Mouse (Mus musculus): ENCODE results near the gene Mesp2. TPM values are rescaled to one million over a fixed set of nuclear protein-coding genes. Genes with fewer than 3 reads are reported as not detected.

Gene Mesp2
- polyA plus RNA-seq, 1 experiment from 2014 or later = 0.08 TPM

DNA sequence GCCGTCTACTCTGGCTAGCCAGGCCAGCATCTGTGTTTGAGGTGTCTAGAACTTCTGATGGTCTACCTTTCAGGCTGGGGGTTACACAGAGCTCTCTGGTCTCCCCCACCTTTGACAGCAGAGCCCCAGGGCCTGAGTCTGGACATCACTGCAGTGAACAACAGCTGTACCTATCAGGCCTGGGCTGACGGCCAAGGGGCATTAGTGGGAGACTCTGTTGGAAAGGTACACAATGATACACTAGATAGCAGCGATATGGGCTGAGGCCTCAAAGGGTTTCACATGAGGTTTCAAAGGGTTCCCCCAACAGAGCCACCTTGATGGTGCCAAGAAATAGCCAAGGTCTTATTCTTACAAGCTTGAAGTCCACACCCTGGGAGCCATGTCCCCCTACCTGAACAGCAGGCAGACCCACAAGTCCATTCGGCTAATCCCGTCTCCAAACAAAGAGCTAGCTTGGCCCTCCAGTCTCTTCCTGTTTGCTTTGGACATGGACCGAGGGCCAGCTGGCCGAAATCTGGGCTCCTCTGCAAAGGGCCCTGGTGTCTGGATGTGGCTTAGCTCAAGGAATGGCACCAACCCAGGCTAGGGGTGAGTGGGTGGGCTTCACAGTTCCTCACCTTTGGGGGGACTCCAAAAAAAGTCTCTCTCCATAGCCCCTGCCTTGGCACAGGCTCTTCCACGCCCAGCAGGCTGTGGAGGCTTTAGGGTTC is 33.7 kb downstream of the Mesp2 start:
- Histone ChIP-seq H3K9ac (no peak overlapping the region), H3K4me1 (replicated peaks) (peaks cover 31% of the 10 kb centered on the region), H3K4me2 (no peak overlapping the region), H3K27ac (peak overlapping the region; percentile 22; the same call in 1 of the 2 replicates), H3K36me3 (no peaks in the 10 kb centered on the region), H3K9me3 (replicated peaks) (no peaks in the 10 kb centered on the region), H3K27me3 (peaks cover 28% of the 10 kb centered on the region), H3K4me3 (replicated peaks) (no peak overlapping the region)
- 61% methylated on average over 8 of the region's 8 CpGs for WGBS (ENCODE audit: insufficient replicate concordance)
- DNase-seq (no peak), ATAC-seq (ENCODE audit: low read depth) (0 out of 2 replicates have a peak, but pooled peaks have one; percentile 35)

DNA sequence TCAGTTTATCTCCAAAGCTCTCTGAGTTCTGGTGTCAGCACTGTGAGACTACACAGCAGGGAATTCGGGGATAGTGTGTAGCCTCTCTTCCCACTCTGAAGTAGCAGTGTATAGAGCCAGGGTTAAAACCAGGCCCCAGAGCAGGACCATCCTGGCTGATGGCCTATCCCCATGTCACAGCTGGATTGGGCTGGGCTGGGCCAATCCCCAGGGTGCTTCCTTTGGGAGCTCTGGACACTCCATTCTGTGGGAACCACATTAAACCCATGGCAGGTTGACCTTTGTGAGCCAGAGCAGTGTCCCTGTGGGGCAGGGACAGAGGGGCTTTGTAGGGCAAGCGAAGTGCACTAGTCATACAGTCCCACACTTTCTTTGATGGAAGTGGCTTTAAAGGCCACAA is 35.8 kb downstream of the Mesp2 start:
- H3K9ac ChIP-seq = no peak overlapping the region
- 58% methylated on average over 2 of the region's 2 CpGs for WGBS (ENCODE audit: insufficient replicate concordance)
- no peaks in the 10 kb centered on the region for H3K9me3 ChIP-seq (replicated peaks)
- peaks cover 34% of the 10 kb centered on the region for H3K27me3 ChIP-seq
- no peak overlapping the region for H3K4me2 ChIP-seq
- DNase-seq (no peak), ATAC-seq (ENCODE audit: low read depth) (no peak)
- H3K4me1 ChIP-seq (replicated peaks) = peaks cover 31% of the 10 kb centered on the region
- H3K27ac ChIP-seq = no peak overlapping the region
- no peak overlapping the region for H3K4me3 ChIP-seq (replicated peaks)
- H3K36me3 ChIP-seq = no peaks in the 10 kb centered on the region

DNA sequence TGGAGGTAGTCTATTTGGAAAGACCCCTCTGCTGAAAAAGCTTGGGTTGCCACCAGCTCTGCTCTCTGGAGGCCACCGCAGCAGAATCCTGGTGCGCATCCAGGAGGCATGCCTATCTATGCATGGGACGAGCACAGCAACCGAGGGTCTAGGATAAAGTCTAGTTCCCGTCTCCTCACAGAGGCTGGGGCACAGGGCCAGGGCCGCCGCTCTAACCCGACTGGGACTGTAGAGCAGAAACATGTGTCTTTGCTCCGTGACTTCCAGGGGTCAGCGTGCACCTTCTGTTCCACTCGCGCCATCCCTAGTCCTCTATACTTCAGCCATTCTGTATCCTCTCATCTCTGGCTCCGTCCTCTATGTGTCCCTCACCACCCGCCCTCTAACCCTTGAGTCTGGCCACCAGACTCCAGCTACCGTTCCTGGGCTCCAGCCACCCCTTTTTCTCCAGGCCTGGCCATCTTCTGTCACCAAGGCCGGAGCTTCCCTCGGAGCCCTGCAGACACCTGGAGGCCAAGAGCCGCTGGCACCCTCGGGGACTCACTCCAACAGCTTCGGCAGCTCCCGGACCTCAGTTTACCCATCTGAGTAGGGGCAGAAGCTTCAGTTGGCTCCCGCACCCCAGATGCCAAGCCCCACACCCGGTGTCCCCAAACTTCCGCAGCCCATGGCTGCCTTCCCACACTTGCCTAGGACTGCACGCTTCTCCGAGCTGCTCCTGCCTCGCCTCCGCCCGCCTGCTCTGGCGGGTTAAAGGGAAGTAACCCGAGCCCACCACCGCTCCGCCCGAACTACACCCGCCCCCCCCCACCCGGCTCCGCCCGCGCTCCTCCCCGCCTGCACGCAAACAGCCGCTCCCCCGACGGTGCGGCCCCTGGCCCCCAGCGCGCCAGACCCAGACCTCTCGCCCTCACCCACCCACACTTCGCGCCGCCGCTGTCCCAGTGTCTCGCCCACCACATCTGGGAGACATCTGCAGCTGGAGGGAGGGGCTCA is 37.2 kb downstream of the Mesp2 start:
- Histone ChIP-seq H3K9me3 (replicated peaks) (no peaks in the 10 kb centered on the region), H3K4me1 (replicated peaks) (peaks cover 31% of the 10 kb centered on the region), H3K36me3 (no peaks in the 10 kb centered on the region), H3K4me2 (peak overlapping the region; percentile 61), H3K27ac (no peak overlapping the region), H3K27me3 (peaks cover 34% of the 10 kb centered on the region), H3K9ac (peak overlapping the region; percentile 45; the same call in 1 of the 2 replicates), H3K4me3 (replicated peaks) (peak overlapping the region; percentile 46)
- WGBS (ENCODE audit: insufficient replicate concordance) = 8% methylated on average over 50 of the region's 53 CpGs
- peak; percentile 27; the same call in 1 of the 2 replicates for ATAC-seq (ENCODE audit: low read depth)
- no peak for DNase-seq

DNA sequence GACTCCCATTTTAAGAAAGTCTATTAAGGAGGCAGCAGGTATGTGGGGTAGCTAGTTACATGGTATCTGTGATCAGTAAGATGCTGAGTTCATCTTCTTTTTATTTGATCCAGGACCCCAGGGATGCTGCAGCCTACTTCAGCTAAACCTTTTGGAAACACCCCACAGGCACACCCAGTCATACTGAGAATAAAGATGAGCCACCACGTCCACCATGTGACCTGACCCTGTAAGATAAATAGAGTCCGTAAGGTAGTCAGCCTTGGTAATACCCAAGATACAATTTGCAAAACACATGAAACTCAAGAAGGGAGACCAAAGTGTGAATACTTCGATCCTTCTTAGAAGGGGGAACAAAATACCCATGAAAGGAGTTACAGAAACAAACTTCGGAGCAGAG is 45.8 kb downstream of the Mesp2 start:
- Histone ChIP-seq H3K9me3 (replicated peaks) (no peaks in the 10 kb centered on the region), H3K4me2 (no peak overlapping the region)
- WGBS (ENCODE audit: insufficient replicate concordance) = 66% methylated on average over 4 of the region's 4 CpGs

DNA sequence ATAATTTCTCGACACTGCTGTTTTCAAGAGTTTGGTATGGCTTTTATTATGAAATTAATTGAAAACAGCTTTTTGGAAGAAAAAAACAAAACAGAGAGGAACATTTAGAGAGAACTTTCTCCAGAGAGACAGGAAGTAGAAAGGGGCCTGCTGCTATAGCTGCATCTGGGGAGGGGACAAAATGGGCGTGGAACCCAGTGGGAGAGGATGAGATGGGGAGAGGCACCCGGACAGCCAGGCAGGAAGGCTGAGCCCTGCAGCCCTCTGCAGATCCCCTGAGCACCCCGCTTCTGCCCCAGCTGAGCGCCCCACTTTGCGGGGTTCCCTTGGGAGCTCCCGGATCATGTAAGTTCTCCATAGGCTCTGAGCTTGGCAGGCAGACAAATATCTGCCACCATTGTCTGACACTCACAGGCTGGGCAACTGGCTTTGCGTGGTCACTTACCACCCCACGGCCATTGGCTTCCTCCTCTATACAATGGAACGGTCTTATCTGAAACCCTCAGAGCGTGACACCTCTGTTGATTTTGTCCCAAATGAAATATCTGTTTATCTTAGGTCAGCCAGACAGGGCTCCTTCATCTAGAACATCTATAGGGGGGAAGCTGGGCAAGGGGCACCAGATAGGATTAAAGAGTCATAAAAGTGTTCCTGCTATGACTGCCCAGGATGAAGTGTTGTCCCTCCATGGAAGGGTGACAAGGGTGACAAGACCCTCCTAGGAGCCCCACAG is 47.8 kb downstream of the Mesp2 start:
- Histone ChIP-seq H3K27me3 (no peaks in the 10 kb centered on the region), H3K36me3 (no peaks in the 10 kb centered on the region), H3K9me3 (replicated peaks) (no peaks in the 10 kb centered on the region), H3K4me3 (replicated peaks) (no peak overlapping the region), H3K9ac (no peak overlapping the region), H3K27ac (no peak overlapping the region), H3K4me2 (no peak overlapping the region), H3K4me1 (replicated peaks) (peaks cover 15% of the 10 kb centered on the region; the same call in 1 of the 2 replicates)
- DNase-seq = no peak
- 25% methylated on average over 11 of the region's 11 CpGs for WGBS (ENCODE audit: insufficient replicate concordance)
- ATAC-seq (ENCODE audit: low read depth) = no peak

More for the DNA sequence above, 45.8 kb downstream of the Mesp2 start:
- Histone ChIP-seq H3K36me3 (no peaks in the 10 kb centered on the region), H3K4me1 (replicated peaks) (peaks cover 10% of the 10 kb centered on the region; the same call in 1 of the 2 replicates), H3K27me3 (no peaks in the 10 kb centered on the region), H3K27ac (no peak overlapping the region), H3K9ac (no peak overlapping the region), H3K4me3 (replicated peaks) (no peak overlapping the region)
- ATAC-seq (ENCODE audit: low read depth) = no peak
- no peak for DNase-seq

DNA sequence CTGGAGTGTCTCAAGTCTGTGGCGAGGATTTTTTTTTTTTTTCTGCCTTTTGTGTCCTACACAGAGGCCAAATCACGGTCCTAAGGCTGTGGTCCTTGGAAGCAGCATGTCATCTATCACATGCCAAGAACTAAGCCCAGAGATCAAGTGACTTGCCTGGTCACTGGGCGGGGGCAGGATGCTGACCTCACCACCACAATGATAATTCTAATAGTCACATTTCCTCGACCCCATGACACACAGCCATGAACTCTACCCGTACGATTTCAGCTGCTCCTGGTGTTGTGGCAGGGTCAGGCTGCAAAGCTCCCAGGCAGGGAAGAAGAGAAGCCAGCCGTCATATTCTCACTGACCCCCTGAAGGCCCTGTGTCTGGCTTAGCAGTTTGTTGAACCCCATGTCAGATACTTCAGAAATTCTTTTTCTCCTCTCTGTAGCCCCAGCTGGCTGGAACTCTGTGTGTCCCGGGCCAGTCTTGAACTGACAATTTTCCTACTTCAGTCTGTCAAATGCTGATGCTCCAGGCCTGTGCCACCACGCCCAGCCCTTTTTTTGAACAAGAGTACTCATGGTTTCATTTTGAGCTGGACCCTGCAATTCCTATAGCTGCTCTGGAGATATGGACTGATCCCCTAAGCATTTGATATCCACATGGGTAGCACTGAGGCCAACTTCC is 48.6 kb downstream of the Mesp2 start:
- ATAC-seq (ENCODE audit: low read depth) (no peak), DNase-seq (no peak)
- 36% methylated on average over 9 of the region's 9 CpGs for WGBS (ENCODE audit: insufficient replicate concordance)
- Histone ChIP-seq H3K4me2 (no peak overlapping the region), H3K4me3 (replicated peaks) (no peak overlapping the region), H3K9me3 (replicated peaks) (no peaks in the 10 kb centered on the region), H3K27me3 (no peaks in the 10 kb centered on the region), H3K4me1 (replicated peaks) (peaks cover 15% of the 10 kb centered on the region; the same call in 1 of the 2 replicates), H3K36me3 (no peaks in the 10 kb centered on the region), H3K9ac (no peak overlapping the region), H3K27ac (no peak overlapping the region)

DNA sequence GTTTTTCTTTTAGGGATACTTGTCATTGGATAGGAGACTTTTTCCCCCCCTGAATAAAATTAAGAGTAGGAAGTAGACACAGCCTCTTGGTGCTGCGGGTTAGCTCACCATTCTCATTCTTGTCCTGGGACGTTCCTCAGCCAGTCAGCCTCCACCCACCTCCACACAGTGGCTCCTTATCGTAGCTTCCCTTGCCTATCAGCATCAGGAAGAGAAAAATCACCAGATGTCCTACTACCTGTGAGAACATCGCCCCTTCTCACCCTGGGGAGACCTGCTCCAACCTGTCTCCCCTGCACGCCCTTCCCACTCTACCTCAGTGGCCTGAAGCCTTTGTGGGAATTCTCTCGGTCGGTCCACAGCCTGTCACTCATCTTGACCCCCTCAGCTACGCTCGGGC is 50.3 kb downstream of the Mesp2 start, which contains the start of gene Anpep:
Anpep (minus strand) TSS at position 249 of the 400 bp plus-strand sequence.
- H3K27me3 ChIP-seq = no peaks in the 10 kb centered on the region
- no peak within 1 kb of the TSS for H3K4me2 ChIP-seq
- H3K4me1 ChIP-seq (replicated peaks) = peaks cover 15% of the 10 kb centered on the region; the same call in 1 of the 2 replicates
- no peak within 1 kb of the TSS for H3K4me3 ChIP-seq (replicated peaks)
- H3K27ac ChIP-seq = no peak within 1 kb of the TSS
- 52% methylated on average over 9 of the region's 9 CpGs for WGBS (ENCODE audit: insufficient replicate concordance)
- H3K9ac ChIP-seq = no peak within 1 kb of the TSS
- H3K36me3 ChIP-seq = no peaks in the 10 kb centered on the region
- H3K9me3 ChIP-seq (replicated peaks) = no peaks in the 10 kb centered on the region
- no peak for ATAC-seq (ENCODE audit: low read depth)
- DNase-seq = no peak

DNA sequence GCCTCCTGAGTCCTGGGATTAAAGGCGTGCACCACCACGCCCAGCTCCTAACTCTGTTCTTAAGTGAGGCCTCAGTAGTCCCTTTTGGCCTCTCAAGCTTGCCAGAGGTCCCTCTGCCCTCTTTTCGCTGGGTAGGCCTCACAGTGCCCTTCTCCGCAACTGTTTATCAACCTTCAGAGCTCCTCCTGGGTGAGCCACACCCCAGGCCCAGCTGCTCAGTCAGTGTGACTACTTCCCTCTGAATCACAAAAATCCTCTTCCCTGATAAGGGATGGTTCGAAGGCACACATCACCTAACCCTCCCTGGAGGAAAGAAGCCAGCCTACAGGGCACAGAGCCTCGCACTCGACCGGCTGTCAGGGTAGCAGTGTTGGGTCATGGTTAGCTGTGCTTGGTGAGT is 51.3 kb downstream of the Mesp2 start:
- Histone ChIP-seq H3K9me3 (replicated peaks) (no peaks in the 10 kb centered on the region), H3K27me3 (no peaks in the 10 kb centered on the region), H3K4me3 (replicated peaks) (no peak overlapping the region), H3K4me2 (no peak overlapping the region), H3K4me1 (replicated peaks) (peaks cover 15% of the 10 kb centered on the region; the same call in 1 of the 2 replicates), H3K9ac (no peak overlapping the region), H3K36me3 (no peaks in the 10 kb centered on the region), H3K27ac (no peak overlapping the region)
- WGBS (ENCODE audit: insufficient replicate concordance) = 44% methylated on average over 8 of the region's 8 CpGs
- ATAC-seq (ENCODE audit: low read depth) = 0 out of 2 replicates have a peak, but pooled peaks have one; percentile 39
- no peak for DNase-seq

All from liver, embryonic 13.5 days (tissue).